Mouse (Mus musculus) limb, embryonic 14.5 days (tissue): ENCODE results near the gene Tnpo3. TPM values are rescaled to one million over a fixed set of nuclear protein-coding genes. Genes with fewer than 3 reads are reported as not detected.

Source experiments
- ATAC-seq: fragments of 200-750 bp; cut with Nextera tagmentation; 2 replicates; pipeline ENCODE4 v1.8.0; 2017; ENCODE audit warnings: low read depth, moderate number of reproducible peaks, moderate TSS enrichment; ENCODE audit not compliant: low FRiP score
- DNase-seq: peaks from one replicate; pipeline ENCODE4 v3.0.0-alpha.2; 2015; ENCODE audit warnings: low spot score
- H3K27ac ChIP-seq: fragments of 300-500 bp; sonication (generic); replicated peaks from 2 replicates; pipeline ENCODE4 v1.5.1; 2014; ENCODE audit warnings: low read depth, mild to moderate bottlenecking, low read length, moderate library complexity, mixed read lengths
- H3K27me3 ChIP-seq: fragments of 300-500 bp; sonication (generic); 2 replicates; pipeline ENCODE4 v1.6.1; 2014; ENCODE audit warnings: low read length, mixed read lengths; ENCODE audit not compliant: control insufficient read depth, insufficient read depth
- H3K36me3 ChIP-seq: fragments of 300-500 bp; sonication (generic); 2 replicates; pipeline ENCODE4 v1.6.1; 2014; ENCODE audit warnings: mild to moderate bottlenecking, low read length, moderate library complexity, mixed read lengths; ENCODE audit not compliant: control insufficient read depth, insufficient read depth
- H3K4me1 ChIP-seq: fragments of 300-500 bp; sonication (generic); 2 replicates; pipeline ENCODE4 v1.6.1; 2014; ENCODE audit warnings: antibody characterized with exemption, low read length, mixed read lengths; ENCODE audit not compliant: control insufficient read depth, insufficient read depth
- H3K4me2 ChIP-seq: fragments of 300-500 bp; sonication (generic); replicated peaks from 2 replicates; pipeline ENCODE4 v1.6.1; 2014; ENCODE audit warnings: low read depth, mild to moderate bottlenecking, low read length, moderate library complexity; ENCODE audit not compliant: severe bottlenecking
- H3K4me3 ChIP-seq: fragments of 300-500 bp; sonication (generic); replicated peaks from 2 replicates; pipeline ENCODE4 v1.5.1; 2014; ENCODE audit warnings: low read length
- H3K9ac ChIP-seq: fragments of 300-500 bp; sonication (generic); 2 replicates; pipeline ENCODE4 v1.6.1; 2014; ENCODE audit warnings: mild to moderate bottlenecking, low read depth, low read length, moderate library complexity; ENCODE audit not compliant: severe bottlenecking
- H3K9me3 ChIP-seq: fragments of 300-500 bp; sonication (generic); 2 replicates; pipeline ENCODE4 v1.6.1; 2016; ENCODE audit warnings: low read length; ENCODE audit not compliant: control insufficient read depth
- POLR2A ChIP-seq: fragments of 200-500 bp; IDR thresholded peaks from 2 replicates; pipeline ENCODE4 v1.8.0; 2012; ENCODE audit warnings: inconsistent platforms, mild to moderate bottlenecking, moderate library complexity, borderline replicate concordance; ENCODE audit not compliant: insufficient read depth, insufficient read length; ENCODE audit errors: extremely low read depth
- WGBS: fragments of 180-500 bp; shearing (Covaris S2); extraction: QIAGEN DNeasy Blood & Tissue Kit; methylation state at CpG from one replicate; pipeline ENCODE4 v1.1.7; 2014; 5-methylcytosine and 5-hydroxymethylcytosine counted together
- polyA plus RNA-seq, 2 experiments: library from polyadenylated mRNA; depleted of rRNA in 1 of 2; stranded (reverse) in 1 of 2; unstranded in 1 of 2; fragments of >200 nt; fragmentation: Nextera tagmentation in 1 of 2; extraction: Ambion mirVana in 1 of 2; gene quantifications; 2 replicates each; pipeline versions ENCODE4 v1.2.1 to v1.2.3; 2012 to 2014

Tnpo3 gene
- polyA plus RNA-seq, 2 experiments = 64.0 to 82.7 TPM

- H3K27ac ChIP-seq = no peak overlapping the region
- DNase-seq (no peak), ATAC-seq (no peak)
- no peak overlapping the region for H3K4me3 ChIP-seq
- peaks cover 36% of the 10 kb centered on the region for H3K27me3 ChIP-seq
- H3K9ac ChIP-seq = no peak overlapping the region
- no peaks in the 10 kb centered on the region for H3K36me3 ChIP-seq
- H3K4me1 ChIP-seq = peaks cover 7% of the 10 kb centered on the region
- no peaks in the 10 kb centered on the region for H3K9me3 ChIP-seq
- no peak for TF ChIP-seq POLR2A
- H3K4me2 ChIP-seq = no peak overlapping the region
- WGBS = 76% methylated on average over 6 of the region's 6 CpGs
Measured at GRCm38 (mm10) chr6:29525256-29525655, 84.4 kb downstream of the Tnpo3 start.

GRCm38 (mm10) chr6:29524034-29524489, 85.6 kb downstream of the Tnpo3 start:
- Histone ChIP-seq H3K36me3 (no peaks in the 10 kb centered on the region), H3K9ac (no peak overlapping the region), H3K9me3 (no peaks in the 10 kb centered on the region), H3K4me2 (no peak overlapping the region), H3K4me1 (peaks cover 7% of the 10 kb centered on the region), H3K27ac (no peak overlapping the region), H3K27me3 (peaks cover 33% of the 10 kb centered on the region), H3K4me3 (no peak overlapping the region)
- no peak for DNase-seq
- no peak for ATAC-seq
- TF ChIP-seq POLR2A = no peak
- 57% methylated on average over 6 of the region's 6 CpGs for WGBS

- no peaks in the 10 kb centered on the region for H3K9me3 ChIP-seq
- TF ChIP-seq POLR2A = no peak
- no peak overlapping the region for H3K27ac ChIP-seq
- ATAC-seq (no peak), DNase-seq (no peak)
- H3K4me1 ChIP-seq = peaks cover 7% of the 10 kb centered on the region
- H3K36me3 ChIP-seq = no peaks in the 10 kb centered on the region
- no peak overlapping the region for H3K4me2 ChIP-seq
- no peak overlapping the region for H3K4me3 ChIP-seq
- WGBS = 77% methylated on average over 12 of the region's 12 CpGs
- H3K27me3 ChIP-seq = peaks cover 28% of the 10 kb centered on the region
- H3K9ac ChIP-seq = no peak overlapping the region
Measured at GRCm38 (mm10) chr6:29523301-29524033, 86.2 kb downstream of the Tnpo3 start.

- DNase-seq (no peak), ATAC-seq (no peak)
- H3K27ac ChIP-seq = no peak overlapping the region
- H3K9me3 ChIP-seq = no peaks in the 10 kb centered on the region
- no peaks in the 10 kb centered on the region for H3K36me3 ChIP-seq
- H3K4me2 ChIP-seq = no peak overlapping the region
- no peak for TF ChIP-seq POLR2A
- H3K4me3 ChIP-seq = no peak overlapping the region
- H3K4me1 ChIP-seq = peaks cover 7% of the 10 kb centered on the region
- peaks cover 20% of the 10 kb centered on the region for H3K27me3 ChIP-seq
- no peak overlapping the region for H3K9ac ChIP-seq
- 56% methylated on average over 6 of the region's 6 CpGs for WGBS
Measured at GRCm38 (mm10) chr6:29522626-29523300, 86.9 kb downstream of the Tnpo3 start.

GRCm38 (mm10) chr6:29517139-29517538, 92.5 kb downstream of the Tnpo3 start:
- WGBS = 11% methylated on average over 5 of the region's 5 CpGs
- Histone ChIP-seq H3K4me3 (no peak overlapping the region), H3K4me1 (peaks cover 9% of the 10 kb centered on the region; the same call in 1 of the 2 replicates), H3K36me3 (no peaks in the 10 kb centered on the region), H3K9ac (no peak overlapping the region), H3K27ac (no peak overlapping the region), H3K27me3 (no peaks in the 10 kb centered on the region), H3K4me2 (no peak overlapping the region), H3K9me3 (no peaks in the 10 kb centered on the region)
- ATAC-seq (peak; percentile 53; the same call in 1 of the 2 replicates), DNase-seq (peak; percentile 49)
- no peak for TF ChIP-seq POLR2A
